Mouse (Mus musculus): ENCODE measurements at regions not wholly inside any gene's neighbourhood (a gene's known extent, or its start where the extent isn't known, plus 50 kb on each side); places are given as distances from the start of the nearest gene placed in this dataset.

DNA sequence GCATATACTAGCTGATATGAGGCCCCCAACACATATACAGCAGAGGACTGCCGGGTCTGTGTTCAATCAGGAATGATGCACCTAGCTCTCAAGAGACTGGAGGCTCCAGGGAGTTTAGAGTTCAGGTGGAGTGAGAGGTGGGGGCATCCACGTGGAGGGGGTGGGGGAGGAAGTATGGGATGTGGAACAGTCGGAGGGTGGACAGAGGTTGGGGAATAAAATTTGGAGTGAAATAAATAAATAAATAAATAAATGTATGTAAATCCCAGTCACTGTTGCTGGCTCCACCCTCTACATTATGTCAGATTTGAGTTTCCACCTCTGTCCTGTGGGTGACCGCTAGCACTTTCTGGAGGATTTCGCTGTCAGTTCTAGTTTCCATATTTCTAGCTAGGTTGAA is 111.7 kb downstream of the Mbl2 start:
- Histone ChIP-seq H3K4me1 (replicated peaks) (no peaks in the 10 kb centered on the region), H3K27me3 (no peaks in the 10 kb centered on the region), H3K9ac (no peak overlapping the region), H3K27ac (no peak overlapping the region), H3K9me3 (replicated peaks) (no peaks in the 10 kb centered on the region), H3K4me3 (no peak overlapping the region), H3K4me2 (no peak overlapping the region), H3K36me3 (no peaks in the 10 kb centered on the region)
- no peak for ATAC-seq (replicated peaks; ENCODE audit: insufficient number of reproducible peaks, insufficient read depth, low FRiP score, low read depth)
- WGBS: 81% methylated on average over 5 of the region's 5 CpGs

DNA sequence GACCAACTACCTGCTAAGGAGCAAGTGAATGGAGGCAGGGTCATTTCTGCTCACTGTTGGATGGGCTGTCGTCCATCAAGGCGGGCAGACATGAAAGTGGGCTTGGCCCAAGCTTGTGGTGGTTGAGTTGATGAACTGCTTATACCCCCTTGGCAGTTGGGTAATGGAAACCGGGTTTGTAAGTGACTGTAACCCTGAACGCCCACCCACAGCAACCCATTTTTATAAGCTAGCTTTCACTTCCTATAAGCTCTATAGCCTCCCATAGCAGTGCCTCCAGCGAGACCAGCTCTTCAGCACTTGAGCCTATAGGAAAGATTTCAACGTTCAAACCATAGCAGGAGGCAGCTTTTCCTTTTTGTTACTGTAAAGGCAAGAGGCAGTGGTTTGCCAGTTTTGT is 116.2 kb downstream of the Mbl2 start:
- no peaks in the 10 kb centered on the region for H3K36me3 ChIP-seq
- H3K27ac ChIP-seq: no peak overlapping the region
- H3K4me1 ChIP-seq (replicated peaks): no peaks in the 10 kb centered on the region
- no peak overlapping the region for H3K9ac ChIP-seq
- H3K27me3 ChIP-seq: no peaks in the 10 kb centered on the region
- no peak overlapping the region for H3K4me2 ChIP-seq
- H3K9me3 ChIP-seq (replicated peaks): no peaks in the 10 kb centered on the region
- no peak for ATAC-seq (replicated peaks; ENCODE audit: insufficient number of reproducible peaks, insufficient read depth, low FRiP score, low read depth)
- 67% methylated on average over 6 of the region's 6 CpGs for WGBS
- H3K4me3 ChIP-seq: no peak overlapping the region

DNA sequence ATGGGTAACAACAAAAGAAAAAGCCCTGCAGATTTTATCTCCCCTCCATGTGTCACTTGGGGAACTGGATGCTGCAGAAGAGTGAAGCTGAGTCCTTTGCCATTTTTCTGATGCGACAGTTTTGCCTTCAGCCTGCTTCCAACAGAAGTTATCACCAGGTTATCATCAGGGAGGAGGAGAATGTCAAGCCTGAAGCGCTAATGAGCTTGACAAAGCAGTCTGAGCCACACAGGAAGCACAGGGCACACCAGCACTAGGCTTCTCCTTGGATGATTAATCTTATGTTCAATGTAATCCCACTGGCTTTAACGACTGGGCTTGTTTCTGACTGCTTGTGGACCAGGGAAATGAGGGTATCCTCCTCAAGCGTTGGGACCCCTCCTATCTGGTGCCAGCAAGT is 122.2 kb downstream of the Mbl2 start:
- WGBS: 9% methylated on average over 4 of the region's 4 CpGs
- H3K9ac ChIP-seq: no peak overlapping the region

DNA sequence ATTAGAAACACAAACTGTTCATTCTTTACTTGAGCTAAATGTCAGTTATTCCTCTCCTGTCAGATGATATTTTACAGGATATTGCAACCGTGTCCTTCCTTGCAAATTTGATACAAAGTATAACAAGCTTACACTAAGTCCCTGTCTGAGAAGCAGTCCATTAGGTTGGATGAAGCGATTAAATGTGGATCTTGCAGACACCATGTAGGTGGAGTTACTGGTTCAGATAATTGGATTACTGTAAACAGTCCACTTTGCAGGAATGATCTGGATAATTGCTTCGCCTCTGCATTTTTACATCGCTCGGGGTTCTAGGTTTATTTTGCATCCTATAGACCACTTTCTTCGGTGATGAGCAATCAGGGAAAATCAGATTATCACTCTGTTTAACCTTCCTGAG is 126.2 kb downstream of the Mbl2 start:
- H3K9me3 ChIP-seq (replicated peaks): no peaks in the 10 kb centered on the region
- peaks cover 4% of the 10 kb centered on the region; the same call in 1 of the 2 replicates for H3K4me1 ChIP-seq (replicated peaks)
- no peak overlapping the region for H3K4me2 ChIP-seq
- H3K27me3 ChIP-seq: no peaks in the 10 kb centered on the region
- WGBS: 75% methylated on average over 6 of the region's 6 CpGs
- H3K4me3 ChIP-seq: no peak overlapping the region
- H3K27ac ChIP-seq: no peak overlapping the region
- no peaks in the 10 kb centered on the region for H3K36me3 ChIP-seq
- no peak overlapping the region for H3K9ac ChIP-seq
- no peak for ATAC-seq (replicated peaks; ENCODE audit: insufficient number of reproducible peaks, insufficient read depth, low FRiP score, low read depth)

More for the DNA sequence above, 122.2 kb downstream of the Mbl2 start:
- Histone ChIP-seq H3K27me3 (no peaks in the 10 kb centered on the region), H3K4me2 (no peak overlapping the region), H3K36me3 (no peaks in the 10 kb centered on the region), H3K4me3 (no peak overlapping the region), H3K27ac (no peak overlapping the region), H3K9me3 (replicated peaks) (no peaks in the 10 kb centered on the region), H3K4me1 (replicated peaks) (peaks cover 4% of the 10 kb centered on the region; the same call in 1 of the 2 replicates)
- ATAC-seq (replicated peaks; ENCODE audit: insufficient number of reproducible peaks, insufficient read depth, low FRiP score, low read depth): no peak

DNA sequence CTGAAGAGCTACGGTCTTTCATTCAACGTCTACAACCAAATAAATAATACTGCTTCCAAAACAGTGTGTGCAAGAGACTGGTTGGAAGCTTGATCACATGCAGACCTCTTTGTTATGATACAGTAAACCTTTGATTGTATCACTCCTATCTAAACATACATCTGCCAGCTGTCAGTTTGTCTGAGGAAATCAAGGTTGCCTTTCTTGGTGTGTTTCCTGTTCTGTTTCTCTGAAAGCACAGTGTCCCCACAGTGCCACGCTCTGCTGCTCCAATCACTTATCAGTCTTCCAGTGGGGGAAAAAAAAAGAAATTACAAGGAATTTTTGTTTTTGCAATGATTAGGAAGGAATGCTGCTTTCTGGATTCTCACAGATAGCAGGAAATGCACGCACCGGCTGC is 139.2 kb downstream of the Mbl2 start:
- 0 out of 2 replicates have a peak, but pooled peaks have one; percentile 18 for ATAC-seq (replicated peaks; ENCODE audit: insufficient number of reproducible peaks, insufficient read depth, low FRiP score, low read depth)

DNA sequence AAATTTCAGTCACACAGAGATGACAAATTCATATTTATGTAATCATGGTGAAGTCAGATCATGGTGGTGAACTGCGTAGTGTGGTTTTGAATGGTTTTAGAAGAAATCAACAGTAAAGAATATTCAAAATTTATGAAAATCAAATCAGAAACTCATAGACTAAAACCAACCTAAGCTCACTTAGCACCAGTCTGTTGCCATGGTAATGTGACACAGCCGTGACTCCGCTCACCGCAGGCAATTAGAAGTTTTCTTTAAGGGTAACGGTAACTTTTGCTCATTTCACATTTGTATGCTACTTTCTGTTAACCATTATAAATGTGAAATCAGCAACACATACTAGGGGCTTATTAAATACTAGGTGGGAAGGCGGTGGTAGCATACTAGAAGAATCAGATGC is 147.0 kb downstream of the Mbl2 start:
- no peaks in the 10 kb centered on the region for H3K36me3 ChIP-seq
- ATAC-seq (replicated peaks; ENCODE audit: insufficient number of reproducible peaks, insufficient read depth, low FRiP score, low read depth): no peak
- H3K27me3 ChIP-seq: no peaks in the 10 kb centered on the region
- no peak overlapping the region for H3K4me3 ChIP-seq
- H3K4me2 ChIP-seq: no peak overlapping the region
- no peaks in the 10 kb centered on the region for H3K4me1 ChIP-seq (replicated peaks)
- no peak overlapping the region for H3K27ac ChIP-seq
- no peaks in the 10 kb centered on the region for H3K9me3 ChIP-seq (replicated peaks)
- no peak overlapping the region for H3K9ac ChIP-seq
- 72% methylated on average over 6 of the region's 6 CpGs for WGBS

More for the DNA sequence above, 139.2 kb downstream of the Mbl2 start:
- WGBS: 27% methylated on average over 5 of the region's 5 CpGs
- Histone ChIP-seq H3K36me3 (no peaks in the 10 kb centered on the region), H3K9ac (no peak overlapping the region), H3K4me2 (no peak overlapping the region), H3K9me3 (replicated peaks) (no peaks in the 10 kb centered on the region), H3K27ac (no peak overlapping the region), H3K27me3 (no peaks in the 10 kb centered on the region), H3K4me1 (replicated peaks) (no peaks in the 10 kb centered on the region), H3K4me3 (no peak overlapping the region)

GRCm38 (mm10) chr19:30380515-30381206 is 147.9 kb downstream of the Mbl2 start:
- no peaks in the 10 kb centered on the region for H3K4me1 ChIP-seq (replicated peaks)

DNA sequence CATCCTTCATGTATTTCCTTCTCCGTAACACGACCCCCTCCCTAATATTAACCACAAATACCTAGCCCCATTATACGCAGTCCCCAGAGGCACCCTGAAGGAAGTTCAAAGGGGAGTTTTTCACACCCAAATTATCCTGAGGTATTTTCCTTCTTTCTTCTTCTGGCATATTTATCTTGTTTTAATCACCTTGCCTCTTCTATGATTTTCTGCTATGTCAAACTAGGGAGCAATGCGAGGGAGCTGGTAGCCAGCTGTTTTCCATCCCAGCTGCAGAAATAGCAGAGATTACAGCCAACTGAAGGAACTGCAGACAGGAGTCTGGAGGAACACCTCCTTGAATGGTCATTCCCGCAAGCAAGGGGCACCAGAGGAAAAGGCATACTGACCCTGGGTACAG is 155.7 kb downstream of the Dkk1 start:
- no peak overlapping the region for H3K4me2 ChIP-seq
- no peaks in the 10 kb centered on the region for H3K4me1 ChIP-seq (replicated peaks)
- no peaks in the 10 kb centered on the region for H3K27me3 ChIP-seq
- H3K4me3 ChIP-seq: no peak overlapping the region
- 33% methylated on average over 5 of the region's 5 CpGs for WGBS
- H3K9me3 ChIP-seq (replicated peaks): no peaks in the 10 kb centered on the region
- no peaks in the 10 kb centered on the region for H3K36me3 ChIP-seq
- no peak for ATAC-seq (replicated peaks; ENCODE audit: insufficient number of reproducible peaks, insufficient read depth, low FRiP score, low read depth)
- no peak overlapping the region for H3K27ac ChIP-seq
- no peak overlapping the region for H3K9ac ChIP-seq

More at GRCm38 (mm10) chr19:30380515-30381206, 147.9 kb downstream of the Mbl2 start:
- Histone ChIP-seq H3K27me3 (no peaks in the 10 kb centered on the region), H3K9ac (no peak overlapping the region), H3K4me3 (no peak overlapping the region), H3K4me2 (no peak overlapping the region), H3K36me3 (no peaks in the 10 kb centered on the region), H3K9me3 (replicated peaks) (no peaks in the 10 kb centered on the region), H3K27ac (no peak overlapping the region)
- no peak for ATAC-seq (replicated peaks; ENCODE audit: insufficient number of reproducible peaks, insufficient read depth, low FRiP score, low read depth)
- 37% methylated on average over 6 of the region's 6 CpGs for WGBS

- H3K27me3 ChIP-seq: no peaks in the 10 kb centered on the region
- H3K27ac ChIP-seq: no peak overlapping the region
- no peak overlapping the region for H3K4me2 ChIP-seq
- H3K4me1 ChIP-seq (replicated peaks): no peaks in the 10 kb centered on the region
- 80% methylated on average over 6 of the region's 6 CpGs for WGBS
- H3K36me3 ChIP-seq: no peaks in the 10 kb centered on the region
- H3K9ac ChIP-seq: no peak overlapping the region
- no peak for ATAC-seq (replicated peaks; ENCODE audit: insufficient number of reproducible peaks, insufficient read depth, low FRiP score, low read depth)
- H3K9me3 ChIP-seq (replicated peaks): no peaks in the 10 kb centered on the region
- H3K4me3 ChIP-seq: no peak overlapping the region
Measured at GRCm38 (mm10) chr19:30406943-30407342, 142.5 kb downstream of the Dkk1 start.

GRCm38 (mm10) chr19:30419556-30420280 is 129.7 kb downstream of the Dkk1 start:
- 28% methylated on average over 10 of the region's 10 CpGs for WGBS
- no peak for ATAC-seq (replicated peaks; ENCODE audit: insufficient number of reproducible peaks, insufficient read depth, low FRiP score, low read depth)
- no peak overlapping the region for H3K9ac ChIP-seq
- H3K4me3 ChIP-seq: no peak overlapping the region
- no peaks in the 10 kb centered on the region for H3K36me3 ChIP-seq
- H3K4me2 ChIP-seq: no peak overlapping the region
- no peaks in the 10 kb centered on the region for H3K4me1 ChIP-seq (replicated peaks)
- no peaks in the 10 kb centered on the region for H3K9me3 ChIP-seq (replicated peaks)
- H3K27me3 ChIP-seq: no peaks in the 10 kb centered on the region
- H3K27ac ChIP-seq: no peak overlapping the region

GRCm38 (mm10) chr19:30425627-30426026 is 123.8 kb downstream of the Dkk1 start:
- 81% methylated on average over 2 of the region's 2 CpGs for WGBS
- Histone ChIP-seq H3K4me3 (no peak overlapping the region), H3K27ac (no peak overlapping the region), H3K4me1 (replicated peaks) (no peaks in the 10 kb centered on the region), H3K36me3 (no peaks in the 10 kb centered on the region), H3K4me2 (no peak overlapping the region), H3K9ac (no peak overlapping the region), H3K27me3 (no peaks in the 10 kb centered on the region), H3K9me3 (replicated peaks) (no peaks in the 10 kb centered on the region)
- ATAC-seq (replicated peaks; ENCODE audit: insufficient number of reproducible peaks, insufficient read depth, low FRiP score, low read depth): no peak

DNA sequence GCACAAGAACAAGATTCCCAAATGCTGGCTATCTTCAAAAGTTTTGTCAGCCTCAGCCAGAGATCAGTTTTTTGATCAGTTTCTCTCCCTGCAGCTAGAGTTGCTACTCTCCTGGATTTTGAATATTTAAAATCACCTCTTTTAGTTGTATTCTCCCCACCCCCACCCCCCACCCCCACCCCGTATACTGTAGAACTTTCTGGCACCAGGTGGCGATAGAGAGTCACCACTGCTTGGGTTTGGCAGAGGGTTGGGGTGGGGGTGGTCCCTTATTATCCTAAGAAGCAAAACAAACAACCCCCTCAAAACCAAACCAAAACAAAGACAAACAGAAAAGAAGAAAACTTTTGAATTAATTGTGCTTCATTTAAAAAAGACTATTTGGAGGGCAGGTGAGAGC is 122.0 kb downstream of the Dkk1 start:
- H3K4me3 ChIP-seq: no peak overlapping the region
- 15% methylated on average over 2 of the region's 2 CpGs for WGBS
- no peaks in the 10 kb centered on the region for H3K36me3 ChIP-seq
- H3K4me1 ChIP-seq (replicated peaks): no peaks in the 10 kb centered on the region
- H3K9me3 ChIP-seq (replicated peaks): no peaks in the 10 kb centered on the region
- no peak for ATAC-seq (replicated peaks; ENCODE audit: insufficient number of reproducible peaks, insufficient read depth, low FRiP score, low read depth)
- no peak overlapping the region for H3K4me2 ChIP-seq
- no peak overlapping the region for H3K27ac ChIP-seq
- H3K9ac ChIP-seq: no peak overlapping the region
- no peaks in the 10 kb centered on the region for H3K27me3 ChIP-seq
